Mouse (Mus musculus): ENCODE data around the gene N4bp1. TPM values are rescaled to one million over a fixed set of nuclear protein-coding genes. Genes with fewer than 3 reads are reported as not detected.

Gene N4bp1
- total and polyA plus RNA-seq, 3 experiments = 12.2 to 15.6 (median 12.8) TPM

DNA sequence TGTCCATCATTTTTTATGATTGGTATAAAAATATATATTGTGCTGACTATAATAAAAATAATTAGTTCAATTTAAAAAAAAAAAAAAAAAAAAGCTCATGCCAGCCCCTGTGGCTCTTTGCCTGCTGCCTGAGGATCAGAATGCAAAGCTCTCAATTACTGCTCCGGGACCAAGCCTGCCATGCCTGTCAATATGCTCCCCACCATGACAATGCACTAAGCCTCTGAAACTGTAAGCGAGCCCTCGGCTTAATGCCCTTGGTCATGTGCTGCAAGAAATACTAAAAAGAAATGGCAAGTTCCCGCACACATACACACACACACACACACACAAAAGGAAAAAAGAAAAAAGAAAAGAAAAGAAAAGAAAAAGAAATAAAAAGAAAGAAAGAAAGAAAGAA, 60.3 kb downstream of the N4bp1 start:
- dilution Hi-C loops (cut with MboI; ENCODE audit: extremely low pct_ligation_motif_present, extremely low pct_unique_long_range_greater_than_20kb, low sequenced_read_pairs) (no loop called here), in situ Hi-C loops (cut with MboI; ENCODE audit: low pct_ligation_motif_present, low pct_unique_long_range_greater_than_20kb, low sequenced_read_pairs) (loop anchor here (5.0 kb wide), 1 partner anchor 78 kb away; no protein-coding TSS in a partner anchor)
- H3K9me3 ChIP-seq (replicated peaks; ENCODE audit: low read length) = no peaks in the 10 kb centered on the region
- no peak overlapping the region for H3K27ac ChIP-seq (ENCODE audit: insufficient read depth, low read depth)
- H3K27me3 ChIP-seq (replicated peaks) = no peaks in the 10 kb centered on the region
- no peak overlapping the region for H3K9ac ChIP-seq (ENCODE audit: insufficient read depth, low read depth)
- H3K4me3 ChIP-seq (replicated peaks in 1 of 3; ENCODE audit: low read depth in 2 of 3, low read length in 2 of 3, poor library complexity in 1 of 3) = no peak overlapping the region
- DNase-seq (ENCODE audit: extremely low read depth) = no peak
- TF ChIP-seq ELF1 (IDR thresholded peaks at IDR 0.05; ENCODE audit: low read depth, low read length) (no peak), MXI1 (IDR thresholded peaks at IDR 0.05; ENCODE audit: low read depth, low read length) (no peak), MYC (IDR thresholded peaks at IDR 0.05; ENCODE audit: low read depth, low read length) (no peak), MEF2A (IDR thresholded peaks at IDR 0.05; ENCODE audit: borderline replicate concordance, low read depth, low read length) (no peak), EP300 (IDR thresholded peaks at IDR 0.05; ENCODE audit: low read length) (no peak), E2F4 (IDR thresholded peaks at IDR 0.05; ENCODE audit: insufficient replicate concordance, low read depth, low read length) (no peak), TBP (conservative IDR thresholded peaks at IDR 0.05; ENCODE audit: low read depth, low read length) (no peak), POLR2AphosphoS2 (IDR thresholded peaks at IDR 0.05; ENCODE audit: low read depth, low read length) (no peak), ZMIZ1 (IDR thresholded peaks at IDR 0.05; ENCODE audit: low read depth, low read length) (no peak), UBTF (IDR thresholded peaks at IDR 0.05; ENCODE audit: low read depth, low read length) (no peak), USF2 (conservative IDR thresholded peaks at IDR 0.05; ENCODE audit: low read depth, low read length) (no peak), BHLHE40 (IDR thresholded peaks at IDR 0.05; ENCODE audit: low read depth, low read length) (no peak), ZC3H11A (IDR thresholded peaks at IDR 0.05; ENCODE audit: low read depth, low read length) (no peak), MAX (IDR thresholded peaks at IDR 0.05; ENCODE audit: low read length) (no peak), CTCF (conservative IDR thresholded peaks at IDR 0.05 in 1 of 2, IDR thresholded peaks at IDR 0.05 in 1 of 2; ENCODE audit: low read depth in 2 of 2, low read length in 2 of 2) (no peak), ZKSCAN1 (IDR thresholded peaks at IDR 0.05; ENCODE audit: borderline replicate concordance, low read depth, low read length) (no peak), CHD2 (IDR thresholded peaks at IDR 0.05; ENCODE audit: low read length) (no peak), JUN (IDR thresholded peaks at IDR 0.05; ENCODE audit: insufficient read depth, low read depth, low read length) (no peak)
- H3K36me3 ChIP-seq (replicated peaks in 1 of 2; ENCODE audit: control insufficient read depth in 1 of 2, insufficient read depth in 1 of 2, low read length in 1 of 2) = no peaks in the 10 kb centered on the region
- no peaks in the 10 kb centered on the region for H3K79me2 ChIP-seq (replicated peaks; ENCODE audit: control insufficient read depth, extremely low read depth, insufficient read depth, poor library complexity, severe bottlenecking)
- no peak overlapping the region for H3K4me2 ChIP-seq (ENCODE audit: insufficient read depth, low read depth, poor library complexity, severe bottlenecking)
- peaks cover 0 to 4% of the 10 kb centered on the region in 2 experiments; a peak in 2 of 4 replicates for H3K4me1 ChIP-seq (ENCODE audit: control insufficient read depth in 1 of 2, insufficient read depth in 2 of 2)

DNA sequence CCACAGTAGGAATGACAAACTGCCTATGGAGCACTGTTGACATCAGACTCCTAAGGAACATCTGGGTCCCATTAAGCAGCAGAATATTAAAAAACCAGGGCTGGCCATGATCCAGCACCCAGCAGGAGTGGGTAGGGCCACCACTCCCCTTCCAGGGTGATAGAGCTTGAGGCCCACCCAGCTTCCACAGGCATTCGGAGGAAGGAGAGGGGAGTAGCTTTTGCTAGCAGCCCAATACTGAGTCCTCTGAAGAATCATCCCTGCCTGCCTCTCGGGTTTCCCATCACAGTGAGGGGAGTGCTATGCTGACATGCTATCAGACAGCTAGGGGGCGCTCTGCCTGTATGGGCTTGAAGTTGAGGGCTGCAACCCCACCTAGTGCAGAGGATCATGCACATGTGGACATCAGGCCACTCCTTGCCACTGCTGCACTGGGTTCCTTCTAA, 64.3 kb downstream of the N4bp1 start:
- Histone ChIP-seq H3K9me3 (replicated peaks; ENCODE audit: low read length) (no peaks in the 10 kb centered on the region), H3K36me3 (replicated peaks in 1 of 2; ENCODE audit: control insufficient read depth in 1 of 2, insufficient read depth in 1 of 2, low read length in 1 of 2) (no peaks in the 10 kb centered on the region), H3K27ac (ENCODE audit: insufficient read depth, low read depth) (no peak overlapping the region), H3K79me2 (replicated peaks; ENCODE audit: control insufficient read depth, extremely low read depth, insufficient read depth, poor library complexity, severe bottlenecking) (no peaks in the 10 kb centered on the region), H3K4me1 (ENCODE audit: control insufficient read depth in 1 of 2, insufficient read depth in 2 of 2) (no peaks in the 10 kb centered on the region), H3K9ac (ENCODE audit: insufficient read depth, low read depth) (no peak overlapping the region), H3K27me3 (replicated peaks) (no peaks in the 10 kb centered on the region), H3K4me3 (replicated peaks in 1 of 3; ENCODE audit: low read depth in 2 of 3, low read length in 2 of 3, poor library complexity in 1 of 3) (no peak overlapping the region), H3K4me2 (ENCODE audit: insufficient read depth, low read depth, poor library complexity, severe bottlenecking) (no peak overlapping the region)
- in situ Hi-C loops (cut with MboI; ENCODE audit: low pct_ligation_motif_present, low pct_unique_long_range_greater_than_20kb, low sequenced_read_pairs) = loop anchor here (5.0 kb wide), 1 partner anchor 82 kb away; no protein-coding TSS in a partner anchor
- peak; percentile 70 for DNase-seq (ENCODE audit: extremely low read depth)
- dilution Hi-C loops (cut with MboI; ENCODE audit: extremely low pct_ligation_motif_present, extremely low pct_unique_long_range_greater_than_20kb, low sequenced_read_pairs) = no loop called here
- TF ChIP-seq CHD1 (IDR thresholded peaks at IDR 0.05; ENCODE audit: low read depth, low read length) = no peak
- TF ChIP-seq MAFK (IDR thresholded peaks at IDR 0.05; ENCODE audit: insufficient replicate concordance, low read length) = no peak
- TF ChIP-seq MAX (IDR thresholded peaks at IDR 0.05; ENCODE audit: low read length) = peak; percentile 34; the same call in 1 of the 2 replicates
- no peak for TF ChIP-seq JUN (IDR thresholded peaks at IDR 0.05; ENCODE audit: insufficient read depth, low read depth, low read length)
- no peak for TF ChIP-seq PAX5 (IDR thresholded peaks at IDR 0.05; ENCODE audit: low read length)
- TF ChIP-seq POLR2AphosphoS2 (IDR thresholded peaks at IDR 0.05; ENCODE audit: low read depth, low read length) = no peak
- TF ChIP-seq BHLHE40 (IDR thresholded peaks at IDR 0.05; ENCODE audit: low read depth, low read length) = no peak
- no peak for TF ChIP-seq KAT2A (IDR thresholded peaks at IDR 0.05; ENCODE audit: insufficient replicate concordance, low read length)
- TF ChIP-seq NELFE (IDR thresholded peaks at IDR 0.05; ENCODE audit: low read depth, low read length) = peak; percentile 40; the same call in 1 of the 2 replicates
- TF ChIP-seq ELF1 (IDR thresholded peaks at IDR 0.05; ENCODE audit: low read depth, low read length) = no peak
- TF ChIP-seq TBP (conservative IDR thresholded peaks at IDR 0.05; ENCODE audit: low read depth, low read length) = no peak
- TF ChIP-seq ZMIZ1 (IDR thresholded peaks at IDR 0.05; ENCODE audit: low read depth, low read length) = no peak
- TF ChIP-seq MXI1 (IDR thresholded peaks at IDR 0.05; ENCODE audit: low read depth, low read length) = 0 out of 2 replicates have a peak, but pooled peaks have one; percentile 29
- peak; percentile 69 for TF ChIP-seq ZC3H11A (IDR thresholded peaks at IDR 0.05; ENCODE audit: low read depth, low read length)
- peak; percentile 94 for TF ChIP-seq SMC3 (IDR thresholded peaks at IDR 0.05; ENCODE audit: low read depth, low read length)
- TF ChIP-seq ETS1 (conservative IDR thresholded peaks at IDR 0.05; ENCODE audit: low read depth, low read length) = no peak
- no peak for TF ChIP-seq USF2 (conservative IDR thresholded peaks at IDR 0.05; ENCODE audit: low read depth, low read length)
- TF ChIP-seq RCOR1 (conservative IDR thresholded peaks at IDR 0.05; ENCODE audit: low read depth, low read length) = no peak
- TF ChIP-seq IRF4 (IDR thresholded peaks at IDR 0.05; ENCODE audit: low read depth, low read length) = no peak
- TF ChIP-seq RAD21 (IDR thresholded peaks at IDR 0.05; ENCODE audit: low read depth, low read length) = peak; percentile 75
- TF ChIP-seq POLR2A (IDR thresholded peaks at IDR 0.05; ENCODE audit: low read depth, low read length) = no peak
- no peak for TF ChIP-seq E2F4 (IDR thresholded peaks at IDR 0.05; ENCODE audit: insufficient replicate concordance, low read depth, low read length)
- no peak for TF ChIP-seq USF1 (IDR thresholded peaks at IDR 0.05; ENCODE audit: low read depth, low read length)
- peak; percentile 51 to 95; a peak in 3 of 4 replicates for TF ChIP-seq CTCF (conservative IDR thresholded peaks at IDR 0.05 in 1 of 2, IDR thresholded peaks at IDR 0.05 in 1 of 2; ENCODE audit: low read depth in 2 of 2, low read length in 2 of 2)
- TF ChIP-seq CHD2 (IDR thresholded peaks at IDR 0.05; ENCODE audit: low read length) = no peak

All from CH12.LX (cell line).